Mouse (Mus musculus) liver, embryonic 14.5 days (tissue): ENCODE measurements around the gene Rps16. TPM values are rescaled to one million over a fixed set of nuclear protein-coding genes. Genes with fewer than 3 reads are reported as not detected.

Experiments
- ATAC-seq: fragments of 200-750 bp; cut with Nextera tagmentation; 2 replicates; pipeline ENCODE4 v1.8.0; 2017; ENCODE audit warnings: moderate number of reproducible peaks, mild to moderate bottlenecking, moderate library complexity; ENCODE audit not compliant: insufficient read depth
- DNase-seq, 3 experiments: peaks; one replicate each; pipeline ENCODE4 v3.0.0-alpha.2; 2012 to 2013; ENCODE audit warnings: low read depth in 3 of 3, low spot score in 3 of 3
- H3K27ac ChIP-seq: fragments of 300-500 bp; sonication (generic); 2 replicates; pipeline ENCODE4 v1.5.1; 2014; ENCODE audit warnings: moderate library complexity, mild to moderate bottlenecking, control low read depth, inconsistent platforms
- H3K27me3 ChIP-seq: fragments of 300-500 bp; sonication (generic); 2 replicates; pipeline ENCODE4 v1.6.1; 2014; ENCODE audit warnings: mild to moderate bottlenecking, low read length, moderate library complexity; ENCODE audit not compliant: control insufficient read depth, insufficient read depth
- H3K36me3 ChIP-seq: fragments of 300-500 bp; sonication (generic); replicated peaks from 2 replicates; pipeline ENCODE4 v1.6.1; 2014; ENCODE audit warnings: low read depth; ENCODE audit not compliant: control insufficient read depth, insufficient read depth
- H3K4me1 ChIP-seq, 2 experiments: fragments of 200-500 bp in 1 of 2; fragments of 300-500 bp in 1 of 2; sonication (generic) in 1 of 2; replicated peaks; 2 replicates each; pipeline ENCODE4 v1.6.1; 2012 to 2014; ENCODE audit warnings: antibody characterized with exemption in 1 of 2, inconsistent platforms in 1 of 2, low read length in 1 of 2; ENCODE audit not compliant: control insufficient read depth in 2 of 2, insufficient read depth in 2 of 2
- H3K4me2 ChIP-seq: fragments of 300-500 bp; sonication (generic); 2 replicates; pipeline ENCODE4 v1.6.1; 2014; ENCODE audit warnings: low read depth, mild to moderate bottlenecking, control low read depth, moderate library complexity
- H3K4me3 ChIP-seq, 2 experiments: fragments of 200-500 bp in 1 of 2; fragments of 300-500 bp in 1 of 2; sonication (generic) in 1 of 2; 2 replicates each; pipeline ENCODE4 v1.5.1; 2012 to 2014; ENCODE audit warnings: low read depth in 2 of 2, low read length in 2 of 2, mild to moderate bottlenecking in 2 of 2, control low read depth in 1 of 2, inconsistent platforms in 1 of 2, moderate library complexity in 1 of 2; ENCODE audit not compliant: insufficient read depth in 1 of 2
- H3K9ac ChIP-seq: fragments of 300-500 bp; sonication (generic); replicated peaks from 2 replicates; pipeline ENCODE4 v1.6.1; 2014; ENCODE audit warnings: mild to moderate bottlenecking, control low read depth, moderate library complexity
- H3K9me3 ChIP-seq: fragments of 300-500 bp; sonication (generic); 2 replicates; pipeline ENCODE4 v1.6.1; 2016; ENCODE audit warnings: low read length, mixed read lengths; ENCODE audit not compliant: control insufficient read depth
- CTCF ChIP-seq: IDR thresholded peaks from 2 replicates; pipeline ENCODE4 v1.5.1; 2016; ENCODE audit warnings: antibody characterized with exemption, low read depth, control low read depth
- EP300 ChIP-seq: IDR thresholded peaks from 2 replicates; pipeline ENCODE4 v1.6.1; 2016; ENCODE audit warnings: antibody characterized with exemption, low read depth
- WGBS: fragments of 180-500 bp; shearing (Covaris S2); extraction: QIAGEN DNeasy Blood & Tissue Kit; methylation state at CpG from one replicate; pipeline ENCODE4 v1.1.7; 2014; ENCODE audit not compliant: insufficient replicate concordance; 5-methylcytosine and 5-hydroxymethylcytosine counted together
- polyA plus RNA-seq, 2 experiments: library from polyadenylated mRNA; depleted of rRNA in 1 of 2; stranded (reverse) in 1 of 2; unstranded in 1 of 2; fragments of >200 nt; fragmentation: Nextera tagmentation in 1 of 2; extraction: Ambion mirVana in 1 of 2; gene quantifications; 2 replicates each; pipeline versions ENCODE4 v1.2.1 to v1.2.3; 2012 to 2014

Gene Rps16
- polyA plus RNA-seq, 2 experiments = 900 to 1,209 TPM

- no peaks in the 10 kb centered on the region for H3K27me3 ChIP-seq
- H3K4me1 ChIP-seq = peaks cover 49 to 59% of the 10 kb centered on the region in 2 experiments
- H3K9ac ChIP-seq = peak overlapping the region; percentile 68
- 6% methylated on average over 12 of the region's 12 CpGs for WGBS
- H3K4me2 ChIP-seq = peak overlapping the region; percentile 97
- no peaks in the 10 kb centered on the region for H3K9me3 ChIP-seq
- H3K36me3 ChIP-seq = no peaks in the 10 kb centered on the region
- DNase-seq (no peak), ATAC-seq (no peak)
- H3K4me3 ChIP-seq = peak overlapping the region; percentile 23 to 43
- TF ChIP-seq EP300 = no peak
- no peak for TF ChIP-seq CTCF
- H3K27ac ChIP-seq = peak overlapping the region; percentile 75
These were observed 32.0 kb downstream of the Rps16 start for GRCm38 (mm10) chr7:28382347-28382951.

- peak overlapping the region; percentile 97 for H3K4me2 ChIP-seq
- H3K9me3 ChIP-seq = no peaks in the 10 kb centered on the region
- H3K27me3 ChIP-seq = no peaks in the 10 kb centered on the region
- 0% methylated on average over 11 of the region's 11 CpGs for WGBS
- H3K9ac ChIP-seq = peak overlapping the region; percentile 38
- TF ChIP-seq EP300 (peak; percentile 44; the same call in 1 of the 2 replicates), CTCF (no peak)
- no peaks in the 10 kb centered on the region for H3K36me3 ChIP-seq
- DNase-seq (peak in 2 of 3 experiments; percentile 72 to 84), ATAC-seq (peak; percentile 59)
- H3K4me1 ChIP-seq = peaks cover 48 to 55% of the 10 kb centered on the region in 2 experiments
- peak overlapping the region; percentile 23 to 43; a peak in 3 of 4 replicates for H3K4me3 ChIP-seq
- peak overlapping the region; percentile 75 for H3K27ac ChIP-seq
These were observed 32.5 kb downstream of the Rps16 start for GRCm38 (mm10) chr7:28382981-28383396.

GRCm38 (mm10) chr7:28383606-28384005 lies 33.2 kb downstream of the Rps16 start:
- 35% methylated on average over 4 of the region's 4 CpGs for WGBS
- ATAC-seq (no peak), DNase-seq (no peak)
- H3K9ac ChIP-seq = no peak overlapping the region
- no peaks in the 10 kb centered on the region for H3K27me3 ChIP-seq
- H3K9me3 ChIP-seq = no peaks in the 10 kb centered on the region
- H3K4me1 ChIP-seq = peaks cover 48 to 51% of the 10 kb centered on the region in 2 experiments
- TF ChIP-seq CTCF (no peak), EP300 (no peak)
- no peak overlapping the region for H3K4me3 ChIP-seq
- H3K36me3 ChIP-seq = no peaks in the 10 kb centered on the region
- H3K27ac ChIP-seq = peak overlapping the region; percentile 75
- H3K4me2 ChIP-seq = peak overlapping the region; percentile 97

GRCm38 (mm10) chr7:28384162-28384561 lies 33.7 kb downstream of the Rps16 start:
- 55% methylated on average over 6 of the region's 6 CpGs for WGBS
- peaks cover 48% of the 10 kb centered on the region in 2 experiments for H3K4me1 ChIP-seq
- H3K36me3 ChIP-seq = no peaks in the 10 kb centered on the region
- no peak overlapping the region for H3K4me2 ChIP-seq
- H3K4me3 ChIP-seq = no peak overlapping the region
- ATAC-seq (no peak), DNase-seq (no peak)
- H3K27ac ChIP-seq = no peak overlapping the region
- no peaks in the 10 kb centered on the region for H3K9me3 ChIP-seq
- no peak overlapping the region for H3K9ac ChIP-seq
- TF ChIP-seq CTCF (no peak), EP300 (no peak)
- H3K27me3 ChIP-seq = no peaks in the 10 kb centered on the region

- Histone ChIP-seq H3K9ac (no peak overlapping the region), H3K27ac (no peak overlapping the region)
These were observed 34.7 kb downstream of the Rps16 start for GRCm38 (mm10) chr7:28385196-28385595.

More at GRCm38 (mm10) chr7:28385196-28385595, 34.7 kb downstream of the Rps16 start:
- Histone ChIP-seq H3K9me3 (no peaks in the 10 kb centered on the region), H3K4me2 (no peak overlapping the region), H3K36me3 (peaks cover 6% of the 10 kb centered on the region; the same call in 1 of the 2 replicates), H3K27me3 (no peaks in the 10 kb centered on the region), H3K4me3 (no peak overlapping the region), H3K4me1 (peaks cover 40% of the 10 kb centered on the region in 2 experiments)
- TF ChIP-seq EP300 (no peak), CTCF (no peak)
- no peak for ATAC-seq
- DNase-seq = no peak
- WGBS = 73% methylated on average over 9 of the region's 9 CpGs
